Mouse (Mus musculus) G1E (cell line): ENCODE measurements around the gene Me3. TPM values are rescaled to one million over a fixed set of nuclear protein-coding genes. Genes with fewer than 3 reads are reported as not detected.

Experiments
- ATAC-seq: 2 replicates; pipeline ENCODE4 v1.8.0; 2016; ENCODE audit warnings: mild to moderate bottlenecking; ENCODE audit not compliant: insufficient number of reproducible peaks, poor library complexity, low FRiP score, severe bottlenecking; ENCODE audit errors: extremely low read depth
- DNase-seq: peaks from one replicate; pipeline ENCODE4 v3.0.0; 2012; ENCODE audit warnings: low spot score
- H3K27me3 ChIP-seq: 2 replicates; pipeline ENCODE4 v1.6.1; 2012; ENCODE audit warnings: mild to moderate bottlenecking, low read length, inconsistent platforms; ENCODE audit not compliant: insufficient read depth
- H3K36me3 ChIP-seq: replicated peaks from 2 replicates; pipeline ENCODE3; 2012; ENCODE audit warnings: mild to moderate bottlenecking, inconsistent platforms
- H3K4me1 ChIP-seq: 2 replicates; pipeline ENCODE4 v1.6.1; 2012; ENCODE audit warnings: low read depth, low read length, inconsistent platforms, mixed read lengths; ENCODE audit not compliant: insufficient read depth
- H3K4me3 ChIP-seq: 2 replicates; pipeline ENCODE4 v1.5.1; 2012; ENCODE audit warnings: low read depth, mild to moderate bottlenecking, inconsistent platforms, low read length, moderate library complexity, mixed read lengths
- H3K9me3 ChIP-seq: replicated peaks from 2 replicates; pipeline ENCODE4 v1.6.1; 2012; ENCODE audit warnings: inconsistent platforms
- CTCF ChIP-seq: IDR thresholded peaks from 2 replicates; pipeline ENCODE4 v1.5.1; 2012; ENCODE audit warnings: low read depth, low read length, inconsistent platforms, mixed read lengths
- GATA1 ChIP-seq: IDR thresholded peaks from 2 replicates; pipeline ENCODE4 v1.6.1; 2012; ENCODE audit warnings: borderline replicate concordance, low read length, inconsistent platforms, mixed read lengths
- GATA2 ChIP-seq: IDR thresholded peaks from 2 replicates; pipeline ENCODE4 v1.6.1; 2012; ENCODE audit warnings: low read depth, low read length, inconsistent platforms, borderline replicate concordance
- POLR2AphosphoS5 ChIP-seq: IDR thresholded peaks from 2 replicates; pipeline ENCODE4 v1.6.1; 2012; ENCODE audit warnings: low read depth, low read length, inconsistent platforms; ENCODE audit not compliant: insufficient replicate concordance
- TAL1 ChIP-seq: conservative IDR thresholded peaks from 2 replicates; pipeline ENCODE4 v1.6.1; 2012; ENCODE audit warnings: low read depth, low read length, inconsistent platforms, mixed read lengths
- polyA plus RNA-seq: library from polyadenylated mRNA; stranded (reverse); fragments of >175 nt; gene quantifications from 2 replicates; pipeline ENCODE4 v1.2.3, GENCODE M21; 2012
- total RNA-seq, 2 experiments: library from RNA; stranded (forward) in 1 of 2; stranded (reverse) in 1 of 2; fragments of 200-1000 nt in 1 of 2; fragments of >200 nt in 1 of 2; fragmentation: Nextera tagmentation in 1 of 2; gene quantifications; 2 replicates each; pipeline ENCODE4 v1.2.3; 2014 to 2017

The Me3 gene
- total and polyA plus RNA-seq, 3 experiments: 0.33 TPM; not detected in 2

GRCm38 (mm10) chr7:89845669-89846068 lies 213.5 kb downstream of the Me3 start:
- ATAC-seq: no peak
- no peaks in the 10 kb centered on the region for H3K9me3 ChIP-seq
- TF ChIP-seq GATA1 (no peak), TAL1 (no peak), GATA2 (no peak), CTCF (no peak), POLR2AphosphoS5 (no peak)
- no peaks in the 10 kb centered on the region for H3K27me3 ChIP-seq
- H3K4me1 ChIP-seq: no peaks in the 10 kb centered on the region
- no peaks in the 10 kb centered on the region for H3K36me3 ChIP-seq
- no peak overlapping the region for H3K4me3 ChIP-seq
- DNase-seq: no peak

- no peaks in the 10 kb centered on the region for H3K4me1 ChIP-seq
- DNase-seq: no peak
- H3K4me3 ChIP-seq: no peak overlapping the region
- no peaks in the 10 kb centered on the region for H3K9me3 ChIP-seq
- H3K36me3 ChIP-seq: no peaks in the 10 kb centered on the region
- ATAC-seq: no peak
- H3K27me3 ChIP-seq: no peaks in the 10 kb centered on the region
- no peak for TF ChIP-seq POLR2AphosphoS5
- no peak for TF ChIP-seq TAL1
- no peak for TF ChIP-seq CTCF
- no peak for TF ChIP-seq GATA2
- TF ChIP-seq GATA1: no peak
Observed at GRCm38 (mm10) chr7:89850510-89850909, 218.3 kb downstream of the Me3 start.

GRCm38 (mm10) chr7:89852158-89853095 lies 220.2 kb downstream of the Me3 start:
- Histone ChIP-seq H3K36me3 (no peaks in the 10 kb centered on the region), H3K4me3 (no peak overlapping the region), H3K4me1 (no peaks in the 10 kb centered on the region), H3K27me3 (peaks cover 10% of the 10 kb centered on the region), H3K9me3 (no peaks in the 10 kb centered on the region)
- no peak for TF ChIP-seq GATA2
- ATAC-seq (no peak), DNase-seq (no peak)

- Histone ChIP-seq H3K4me1 (no peaks in the 10 kb centered on the region), H3K27me3 (peaks cover 12% of the 10 kb centered on the region), H3K36me3 (no peaks in the 10 kb centered on the region), H3K9me3 (no peaks in the 10 kb centered on the region), H3K4me3 (no peak overlapping the region)
- DNase-seq: no peak
- ATAC-seq: no peak
- TF ChIP-seq CTCF: no peak
Observed at GRCm38 (mm10) chr7:89853131-89853530, 220.9 kb downstream of the Me3 start.

- TF ChIP-seq CTCF: no peak
- TF ChIP-seq GATA2: no peak
- Histone ChIP-seq H3K9me3 (no peaks in the 10 kb centered on the region), H3K4me1 (no peaks in the 10 kb centered on the region), H3K4me3 (no peak overlapping the region), H3K36me3 (no peaks in the 10 kb centered on the region), H3K27me3 (peaks cover 12% of the 10 kb centered on the region)
- ATAC-seq (no peak), DNase-seq (no peak)
Observed at GRCm38 (mm10) chr7:89855196-89855595, 223.0 kb downstream of the Me3 start.

- Histone ChIP-seq H3K4me3 (no peak overlapping the region), H3K4me1 (no peaks in the 10 kb centered on the region), H3K27me3 (peaks cover 12% of the 10 kb centered on the region), H3K9me3 (no peaks in the 10 kb centered on the region), H3K36me3 (no peaks in the 10 kb centered on the region)
- no peak for ATAC-seq
- TF ChIP-seq GATA1: no peak
- TF ChIP-seq CTCF: no peak
- no peak for TF ChIP-seq TAL1
- no peak for TF ChIP-seq GATA2
- no peak for TF ChIP-seq POLR2AphosphoS5
- DNase-seq: no peak
Observed at GRCm38 (mm10) chr7:89856440-89857217, 224.4 kb downstream of the Me3 start.
